Mouse (Mus musculus) forebrain, postnatal 0 days (tissue): ENCODE data around the gene Spns1. TPM values are rescaled to one million over a fixed set of nuclear protein-coding genes. Genes with fewer than 3 reads are reported as not detected.

Experiments
- ATAC-seq: fragments of 200-750 bp; cut with Nextera tagmentation; 2 replicates; pipeline ENCODE4 v1.8.0; 2017; ENCODE audit warnings: mild to moderate bottlenecking, moderate library complexity
- DNase-seq: peaks from one replicate; pipeline ENCODE4 v3.0.0-alpha.2; 2015
- H3K27ac ChIP-seq: fragments of 300-500 bp; sonication (generic); 2 replicates; pipeline ENCODE4 v1.5.1; 2014; ENCODE audit warnings: low read depth, mild to moderate bottlenecking, antibody characterized with exemption, low read length, moderate library complexity, mixed read lengths
- H3K27me3 ChIP-seq: fragments of 300-500 bp; sonication (generic); 2 replicates; pipeline ENCODE4 v1.6.1; 2014; ENCODE audit warnings: mild to moderate bottlenecking, low read length, mixed read lengths; ENCODE audit not compliant: insufficient read depth
- H3K36me3 ChIP-seq: fragments of 300-500 bp; sonication (generic); 2 replicates; pipeline ENCODE4 v1.6.1; 2014; ENCODE audit warnings: mild to moderate bottlenecking, moderate library complexity; ENCODE audit not compliant: insufficient read depth
- H3K4me1 ChIP-seq: fragments of 300-500 bp; sonication (generic); 2 replicates; pipeline ENCODE4 v1.6.1; 2014; ENCODE audit warnings: antibody characterized with exemption; ENCODE audit not compliant: insufficient read depth
- H3K4me2 ChIP-seq: fragments of 300-500 bp; sonication (generic); 2 replicates; pipeline ENCODE4 v1.6.1; 2014; ENCODE audit warnings: low read depth, mild to moderate bottlenecking, moderate library complexity
- H3K4me3 ChIP-seq: fragments of 300-500 bp; sonication (generic); 2 replicates; pipeline ENCODE4 v1.5.1; 2014; ENCODE audit warnings: low read depth, low read length, mixed read lengths
- H3K9ac ChIP-seq: fragments of 300-500 bp; sonication (generic); 2 replicates; pipeline ENCODE4 v1.6.1; 2014; ENCODE audit warnings: mild to moderate bottlenecking
- H3K9me3 ChIP-seq: fragments of 300-500 bp; sonication (generic); 2 replicates; pipeline ENCODE4 v1.6.1; 2016; ENCODE audit warnings: low read length
- CTCF ChIP-seq: sonication (generic); IDR thresholded peaks from 2 replicates; pipeline ENCODE4 v1.5.1; 2016; ENCODE audit warnings: antibody characterized with exemption, control low read depth, low read depth
- WGBS: fragments of 180-500 bp; shearing (Covaris S2); extraction: QIAGEN DNeasy Blood & Tissue Kit; methylation state at CpG from one replicate; pipeline ENCODE4 v1.1.7; 2014; 5-methylcytosine and 5-hydroxymethylcytosine counted together
- polyA plus RNA-seq: library from polyadenylated mRNA; unstranded; fragments of >200 nt; fragmentation: Nextera tagmentation; extraction: Ambion mirVana; gene quantifications from 2 replicates; pipeline ENCODE4 v1.2.1, GENCODE M21; 2015
- total RNA-seq: library from RNA; depleted of rRNA; stranded (reverse); fragments of >200 nt; gene quantifications from 2 replicates; pipeline ENCODE4 v1.2.3, GENCODE M21; 2014

Gene Spns1
- total and polyA plus RNA-seq, 2 experiments from 2014 or later, result 78.4 to 102 TPM

- Histone ChIP-seq H3K9ac (no peak overlapping the region), H3K36me3 (no peaks in the 10 kb centered on the region), H3K4me3 (no peak overlapping the region), H3K27ac (no peak overlapping the region), H3K27me3 (no peaks in the 10 kb centered on the region), H3K4me2 (no peak overlapping the region), H3K4me1 (no peaks in the 10 kb centered on the region), H3K9me3 (no peaks in the 10 kb centered on the region)
- WGBS, result 64% methylated on average over 11 of the region's 11 CpGs
- ATAC-seq (no peak), DNase-seq (no peak)
- no peak for TF ChIP-seq CTCF
These were observed 23.8 kb downstream of the Spns1 start for GRCm38 (mm10) chr7:126353251-126353993.

GRCm38 (mm10) chr7:126351419-126351951, 25.8 kb downstream of the Spns1 start:
- H3K9ac ChIP-seq, result no peak overlapping the region
- H3K27me3 ChIP-seq, result no peaks in the 10 kb centered on the region
- ATAC-seq (no peak), DNase-seq (no peak)
- H3K4me2 ChIP-seq, result peak overlapping the region; percentile 29
- 0 out of 2 replicates have a peak overlapping the region, but pooled peaks have one; percentile 12 for H3K4me3 ChIP-seq
- H3K36me3 ChIP-seq, result no peaks in the 10 kb centered on the region
- H3K4me1 ChIP-seq, result no peaks in the 10 kb centered on the region
- H3K27ac ChIP-seq, result no peak overlapping the region
- no peaks in the 10 kb centered on the region for H3K9me3 ChIP-seq
- WGBS, result 42% methylated on average over 10 of the region's 10 CpGs
- no peak for TF ChIP-seq CTCF

- TF ChIP-seq CTCF, result 0 out of 2 replicates have a peak, but pooled peaks have one; percentile 8
- H3K36me3 ChIP-seq, result no peaks in the 10 kb centered on the region
- H3K4me1 ChIP-seq, result no peaks in the 10 kb centered on the region
- H3K4me3 ChIP-seq, result peak overlapping the region; percentile 12; the same call in 1 of the 2 replicates
- H3K27me3 ChIP-seq, result no peaks in the 10 kb centered on the region
- DNase-seq, result peak; percentile 47
- peak; percentile 42; the same call in 1 of the 2 replicates for ATAC-seq
- 60% methylated on average over 20 of the region's 20 CpGs for WGBS
- H3K9me3 ChIP-seq, result no peaks in the 10 kb centered on the region
- peak overlapping the region; percentile 29 for H3K4me2 ChIP-seq
- peak overlapping the region; percentile 29; the same call in 1 of the 2 replicates for H3K27ac ChIP-seq
- H3K9ac ChIP-seq, result no peak overlapping the region
These were observed 26.4 kb downstream of the Spns1 start for GRCm38 (mm10) chr7:126350748-126351418.

DNA sequence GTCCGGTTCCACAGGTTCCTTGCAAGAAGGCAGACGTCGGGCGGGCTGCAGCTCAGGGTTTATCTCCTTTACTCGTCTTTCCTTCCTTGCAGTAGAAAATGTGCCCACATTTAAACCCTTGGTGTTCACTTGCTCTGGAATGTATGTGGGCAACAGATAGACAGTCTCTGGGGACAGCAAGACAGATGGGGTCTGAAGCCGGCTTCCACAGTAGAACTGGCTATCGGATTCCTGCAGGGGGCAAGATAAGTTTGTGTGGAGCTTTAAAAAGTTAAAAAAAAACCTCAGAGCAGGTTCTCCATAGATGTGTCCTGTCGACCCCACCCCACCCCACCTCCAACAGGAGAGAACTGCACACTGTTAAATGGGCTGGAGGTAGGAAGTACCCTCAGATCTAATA, 29.0 kb downstream of the Spns1 start:
- 82% methylated on average over 8 of the region's 8 CpGs for WGBS
- no peak for ATAC-seq

GRCm38 (mm10) chr7:126347098-126347497, 30.2 kb downstream of the Spns1 start:
- Histone ChIP-seq H3K9me3 (no peaks in the 10 kb centered on the region), H3K4me2 (no peak overlapping the region), H3K36me3 (no peaks in the 10 kb centered on the region), H3K9ac (no peak overlapping the region), H3K4me1 (no peaks in the 10 kb centered on the region), H3K27me3 (no peaks in the 10 kb centered on the region), H3K4me3 (no peak overlapping the region), H3K27ac (no peak overlapping the region)
- ATAC-seq, result no peak
- TF ChIP-seq CTCF, result no peak
- WGBS, result 46% methylated on average over 1 of the region's 1 CpGs
- no peak for DNase-seq

More for the DNA sequence above, 29.0 kb downstream of the Spns1 start:
- no peak for DNase-seq
- no peak overlapping the region for H3K4me2 ChIP-seq
- TF ChIP-seq CTCF, result no peak
- H3K4me1 ChIP-seq, result no peaks in the 10 kb centered on the region
- no peaks in the 10 kb centered on the region for H3K36me3 ChIP-seq
- H3K9me3 ChIP-seq, result no peaks in the 10 kb centered on the region
- no peak overlapping the region for H3K9ac ChIP-seq
- no peak overlapping the region for H3K4me3 ChIP-seq
- no peaks in the 10 kb centered on the region for H3K27me3 ChIP-seq
- no peak overlapping the region for H3K27ac ChIP-seq

GRCm38 (mm10) chr7:126345969-126346368, 31.3 kb downstream of the Spns1 start:
- H3K27me3 ChIP-seq, result no peaks in the 10 kb centered on the region
- H3K27ac ChIP-seq, result no peak overlapping the region
- no peak for DNase-seq
- H3K4me2 ChIP-seq, result no peak overlapping the region
- 40% methylated on average over 3 of the region's 3 CpGs for WGBS
- no peak overlapping the region for H3K9ac ChIP-seq
- H3K36me3 ChIP-seq, result no peaks in the 10 kb centered on the region
- no peaks in the 10 kb centered on the region for H3K4me1 ChIP-seq
- no peak overlapping the region for H3K4me3 ChIP-seq
- ATAC-seq, result no peak
- TF ChIP-seq CTCF, result no peak
- no peaks in the 10 kb centered on the region for H3K9me3 ChIP-seq

DNA sequence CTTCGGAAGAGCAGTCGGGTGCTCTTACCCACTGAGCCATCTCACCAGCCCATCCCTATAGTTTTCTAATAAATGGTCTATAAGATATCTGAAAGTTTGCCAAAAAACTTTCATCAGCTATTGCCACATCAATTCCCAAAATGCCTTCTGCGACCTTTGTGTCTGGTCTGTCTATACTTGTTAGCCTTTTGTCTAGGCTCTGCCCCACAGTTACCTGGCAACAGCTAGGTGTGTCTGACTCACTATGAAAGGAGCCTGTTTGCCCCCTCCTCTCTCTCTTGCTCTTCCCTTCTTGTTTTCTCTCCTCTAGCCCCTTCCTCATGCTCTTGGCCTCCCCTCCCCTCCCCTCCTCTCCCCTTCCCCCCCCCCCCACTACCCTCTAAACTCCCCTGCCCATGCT, 31.7 kb downstream of the Spns1 start:
- Histone ChIP-seq H3K9me3 (no peaks in the 10 kb centered on the region), H3K27ac (no peak overlapping the region), H3K4me2 (no peak overlapping the region), H3K36me3 (no peaks in the 10 kb centered on the region), H3K27me3 (no peaks in the 10 kb centered on the region), H3K4me1 (no peaks in the 10 kb centered on the region), H3K9ac (no peak overlapping the region), H3K4me3 (no peak overlapping the region)
- no peak for ATAC-seq
- TF ChIP-seq CTCF, result no peak
- no peak for DNase-seq
- WGBS, result 68% methylated on average over 3 of the region's 3 CpGs
